Mouse (Mus musculus) monocyte, adult 2 months (primary cell): ENCODE results near the gene Gm20388.
A peak's percentile ranks its signal among the peaks of the same experiment; 100 is the strongest.

Source experiments
- DNase-seq, 2 experiments: peaks; one replicate each; pipeline ENCODE4 v3.0.0; 2022; ENCODE audit warnings: low spot score in 2 of 2, low read depth in 1 of 2

Gene Gm20388

GRCm38 (mm10) chr8:119914161-119914560 is 3.5 kb downstream of the Gm20388 start:
- DNase-seq: no peak

GRCm38 (mm10) chr8:119915298-119915697 is 4.7 kb downstream of the Gm20388 start:
- no peak for DNase-seq

GRCm38 (mm10) chr8:119916237-119916892 is 5.7 kb downstream of the Gm20388 start:
- DNase-seq: no peak

GRCm38 (mm10) chr8:119917415-119917814 is 6.8 kb downstream of the Gm20388 start:
- DNase-seq: no peak

GRCm38 (mm10) chr8:119918155-119918567 is 7.5 kb downstream of the Gm20388 start:
- no peak for DNase-seq

- DNase-seq: no peak
These were observed 12.6 kb downstream of the Gm20388 start for GRCm38 (mm10) chr8:119923259-119923658.

GRCm38 (mm10) chr8:119925428-119925827 is 14.8 kb downstream of the Gm20388 start:
- no peak for DNase-seq

- DNase-seq: peak; percentile 23 to 28
These were observed 15.8 kb downstream of the Gm20388 start for GRCm38 (mm10) chr8:119926474-119926873.

GRCm38 (mm10) chr8:119927422-119928092 is 16.9 kb downstream of the Gm20388 start:
- DNase-seq: no peak

GRCm38 (mm10) chr8:119931317-119931716 is 20.7 kb downstream of the Gm20388 start:
- DNase-seq: no peak

GRCm38 (mm10) chr8:119933681-119934080 is 23.0 kb downstream of the Gm20388 start:
- no peak for DNase-seq

GRCm38 (mm10) chr8:119935541-119935940 is 24.9 kb downstream of the Gm20388 start:
- DNase-seq: no peak

GRCm38 (mm10) chr8:119938481-119938880 is 27.8 kb downstream of the Gm20388 start:
- DNase-seq: no peak

GRCm38 (mm10) chr8:119939336-119939735 is 28.7 kb downstream of the Gm20388 start:
- DNase-seq: no peak

- DNase-seq: no peak
These were observed 30.8 kb downstream of the Gm20388 start for GRCm38 (mm10) chr8:119941471-119941870.

GRCm38 (mm10) chr8:119943616-119944015 is 33.0 kb downstream of the Gm20388 start:
- DNase-seq: no peak

GRCm38 (mm10) chr8:119944096-119944811 is 33.6 kb downstream of the Gm20388 start:
- DNase-seq: peak in 1 of 2 experiments; percentile 49

- no peak for DNase-seq
These were observed 35.8 kb downstream of the Gm20388 start for GRCm38 (mm10) chr8:119946326-119946865.

- DNase-seq: no peak
These were observed 37.0 kb downstream of the Gm20388 start for GRCm38 (mm10) chr8:119947653-119948052.

- DNase-seq: no peak
These were observed 37.7 kb downstream of the Gm20388 start for GRCm38 (mm10) chr8:119948340-119948739.

- no peak for DNase-seq
These were observed 41.6 kb downstream of the Gm20388 start for GRCm38 (mm10) chr8:119952282-119952681.

GRCm38 (mm10) chr8:119952747-119953146 is 42.1 kb downstream of the Gm20388 start:
- DNase-seq: no peak
